Mouse (Mus musculus): ENCODE results near the gene Rassf4. TPM values are rescaled to one million over a fixed set of nuclear protein-coding genes. Genes with fewer than 3 reads are reported as not detected.

Rassf4 gene
- total RNA-seq, 2 experiments from 2014 or later: 7.7 TPM

DNA sequence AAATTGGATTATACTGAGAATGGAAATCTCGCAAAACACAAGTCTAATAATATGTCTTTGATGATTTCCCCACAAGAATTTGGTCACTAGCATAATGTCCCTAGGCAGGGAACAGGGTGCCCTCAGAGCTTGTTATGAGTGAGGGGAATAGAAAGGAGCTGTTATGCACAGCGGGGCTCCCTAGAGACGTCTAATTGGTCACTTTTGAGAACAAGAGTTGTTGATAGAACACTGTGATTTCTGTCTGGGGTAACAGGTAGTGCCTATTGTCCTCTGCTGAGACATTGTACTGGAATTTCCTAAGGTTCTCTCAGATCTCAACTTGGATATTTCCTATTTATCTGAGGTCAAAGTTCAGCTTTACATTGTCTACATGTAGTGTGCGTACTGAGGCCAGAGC is 89.7 kb downstream of the Rassf4 start, which contains the start of gene Olfr215:
Gene Olfr215 (minus strand): TSS at position 101 of the 400 bp plus-strand sequence.
- intact Hi-C loops (cut with DNase I): no loop called here
- DNase-seq: no peak

Small RNA genes within 50 kb of the gene (microRNA-seq; reads per million reads assigned to microRNA genes)
- 0 to 0.54 reads per million in 2 experiments for gene Mir7043

Other genes with a start within 250 kb of the Rassf4 start
- 1 to 10 TPM; 5.6 to 7.2 TPM for gene Alox5, start 212.8 kb downstream of the Rassf4 start, total RNA-seq (2021)
- gene Olfr211, start 184.9 kb downstream of the Rassf4 start, total RNA-seq (2021): not detected
- not detected for gene Olfr212, start 167.4 kb downstream of the Rassf4 start, total RNA-seq (2021)
- gene Olfr213, start 135.5 kb downstream of the Rassf4 start, total RNA-seq (2021): not detected
- gene Gm5580, start 122.8 kb downstream of the Rassf4 start, total RNA-seq (2021): 1 to 10 TPM; 1.7 to 1.9 TPM
- gene Olfr214, start 119.7 kb downstream of the Rassf4 start, total RNA-seq (2021): not detected
- gene Olfr215, start 89.8 kb downstream of the Rassf4 start, total RNA-seq (2021): not detected
- 10 to 100 TPM; 28.9 to 29.5 TPM for gene Zfp422, start 45.0 kb downstream of the Rassf4 start, total RNA-seq (2021)
- 100 to 1,000 TPM in 1 of 2 experiments, 10 to 100 TPM in 1; 99.4 to 129 TPM for gene Depp1, start 23.3 kb downstream of the Rassf4 start, total RNA-seq (2021)
- gene Tmem72, start 43.0 kb upstream of the Rassf4 start, total RNA-seq (2021): under 1 TPM; 0.02 to 0.05 TPM

Data from heart, postnatal 14 days (tissue).